Mouse (Mus musculus): Measurements from ENCODE around the gene Gdf11.

DNA sequence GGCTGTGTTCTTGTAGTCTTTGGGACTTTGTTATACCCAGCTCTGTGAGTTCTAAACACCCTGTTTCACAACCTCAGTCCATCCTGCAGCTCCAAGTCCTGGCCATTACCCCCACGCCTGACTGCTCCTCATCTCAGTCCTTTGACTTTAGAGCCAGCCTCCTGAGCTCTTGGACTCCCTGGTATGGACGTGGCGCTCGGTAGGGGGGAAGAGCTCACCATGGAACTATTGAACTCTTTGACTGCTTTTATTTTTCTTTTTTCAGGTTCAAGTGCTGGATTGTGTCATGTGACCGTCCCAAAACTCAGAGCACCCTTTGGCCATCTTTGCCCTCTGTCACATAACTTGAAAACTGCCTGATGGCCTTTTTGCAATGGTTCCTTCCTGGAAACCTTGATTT lies 9.5 kb downstream of the Gdf11 start:
- TF ChIP-seq CTCF (conservative IDR thresholded peaks at IDR 0.05 in 1 of 2, IDR thresholded peaks at IDR 0.05 in 1 of 2; ENCODE audit: low read depth in 2 of 2, low read length in 2 of 2) (no peak), EP300 (IDR thresholded peaks at IDR 0.05; ENCODE audit: low read length) (no peak), NELFE (IDR thresholded peaks at IDR 0.05; ENCODE audit: low read depth, low read length) (no peak), ELF1 (IDR thresholded peaks at IDR 0.05; ENCODE audit: low read depth, low read length) (no peak), POLR2A (IDR thresholded peaks at IDR 0.05; ENCODE audit: low read depth, low read length) (no peak), ZNF384 (IDR thresholded peaks at IDR 0.05; ENCODE audit: low read depth, low read length) (no peak), SMC3 (IDR thresholded peaks at IDR 0.05; ENCODE audit: low read depth, low read length) (no peak), SIN3A (IDR thresholded peaks at IDR 0.05; ENCODE audit: low read length) (no peak), BHLHE40 (IDR thresholded peaks at IDR 0.05; ENCODE audit: low read depth, low read length) (no peak), JUN (IDR thresholded peaks at IDR 0.05; ENCODE audit: insufficient read depth, low read depth, low read length) (no peak), TBP (conservative IDR thresholded peaks at IDR 0.05; ENCODE audit: low read depth, low read length) (no peak)

Data from CH12.LX (cell line).